Mouse (Mus musculus) embryo, embryonic 9.5 days (tissue): ENCODE measurements around the gene Ctu2.
A peak's percentile ranks its signal among the peaks of the same experiment; 100 is the strongest.

Experiments
- DNase-seq: peaks from one replicate; pipeline ENCODE4 v3.0.0-alpha.2; 2017; ENCODE audit errors: extremely low spot score

The Ctu2 gene

DNA sequence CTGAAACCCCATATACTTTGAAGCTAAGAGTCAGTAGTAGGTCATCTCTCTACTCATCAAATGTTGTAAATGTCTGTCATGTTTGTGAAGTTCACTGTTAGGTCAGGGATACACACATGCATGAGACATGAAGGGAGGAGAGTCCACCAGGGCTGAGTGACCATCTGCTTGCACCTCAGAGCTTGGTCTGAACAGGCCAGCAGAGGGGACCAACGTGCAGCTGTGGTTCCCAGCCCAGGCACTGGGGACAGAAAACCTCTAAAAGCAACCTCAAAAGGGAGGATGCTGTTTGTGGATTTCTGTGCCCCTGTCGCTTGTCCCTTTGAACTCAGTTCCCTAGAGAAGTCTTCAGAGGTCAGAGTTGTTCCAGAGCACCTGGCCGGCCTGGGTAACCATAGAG, 30.7 kb upstream of the Ctu2 start:
- no peak for DNase-seq

GRCm38 (mm10) chr8:122451161-122451703, 24.7 kb upstream of the Ctu2 start:
- no peak for DNase-seq

DNA sequence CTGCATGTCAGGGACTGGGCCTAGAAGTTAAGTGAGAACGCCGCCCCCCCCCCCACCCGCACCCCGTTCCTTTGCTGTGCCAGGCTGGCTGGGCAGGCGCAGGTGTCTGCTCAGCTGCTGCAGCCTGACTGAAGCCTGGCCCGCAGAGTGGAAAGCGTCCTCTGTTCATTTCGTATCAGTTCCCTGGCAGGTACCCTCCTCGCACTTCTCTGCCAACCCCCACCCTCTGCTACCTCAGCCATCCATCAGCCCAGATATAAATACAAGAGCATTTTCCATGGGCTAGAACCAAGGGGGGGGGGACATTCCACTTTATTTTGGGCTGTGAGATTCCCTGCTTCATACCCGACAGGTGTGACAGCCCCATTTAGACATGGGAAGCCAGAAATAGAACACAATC, 23.8 kb upstream of the Ctu2 start:
- no peak for DNase-seq

- no peak for DNase-seq
Observed at GRCm38 (mm10) chr8:122454409-122454808, 21.5 kb upstream of the Ctu2 start.

GRCm38 (mm10) chr8:122457171-122457570, 18.8 kb upstream of the Ctu2 start:
- DNase-seq: no peak

DNA sequence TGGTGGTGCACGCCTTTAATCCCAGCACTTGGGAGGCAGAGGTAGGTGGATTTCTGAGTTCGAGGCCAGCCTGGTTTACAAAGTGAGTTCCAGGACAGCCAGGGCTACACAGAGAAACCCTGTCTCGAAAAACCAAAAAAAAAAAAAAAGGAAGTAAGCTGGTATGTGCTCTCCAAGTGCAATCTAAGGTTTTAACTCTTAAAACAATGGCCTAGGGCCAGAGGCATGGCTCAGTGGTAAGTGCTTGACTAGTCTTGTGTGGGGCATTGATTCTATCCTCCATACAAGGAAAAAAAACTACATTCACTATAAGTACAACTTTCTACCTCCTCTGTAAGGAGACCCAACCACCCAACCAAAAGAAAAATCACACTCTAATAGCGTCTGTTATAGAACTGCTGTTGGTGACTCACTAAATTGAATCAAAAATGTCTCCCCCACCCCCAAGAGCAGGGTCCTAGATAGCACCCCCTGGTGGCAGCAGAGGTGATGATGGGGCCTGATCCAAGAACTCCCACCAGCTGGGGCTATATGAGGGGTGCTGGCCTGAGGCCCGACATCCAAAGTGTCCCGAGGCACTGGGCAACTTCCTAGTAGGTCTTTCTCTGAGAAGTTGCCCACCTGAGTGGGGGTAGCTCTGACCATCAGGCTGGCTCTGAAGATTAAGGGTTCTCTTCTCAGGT, 16.6 kb upstream of the Ctu2 start:
- peak; percentile 18 for DNase-seq

DNA sequence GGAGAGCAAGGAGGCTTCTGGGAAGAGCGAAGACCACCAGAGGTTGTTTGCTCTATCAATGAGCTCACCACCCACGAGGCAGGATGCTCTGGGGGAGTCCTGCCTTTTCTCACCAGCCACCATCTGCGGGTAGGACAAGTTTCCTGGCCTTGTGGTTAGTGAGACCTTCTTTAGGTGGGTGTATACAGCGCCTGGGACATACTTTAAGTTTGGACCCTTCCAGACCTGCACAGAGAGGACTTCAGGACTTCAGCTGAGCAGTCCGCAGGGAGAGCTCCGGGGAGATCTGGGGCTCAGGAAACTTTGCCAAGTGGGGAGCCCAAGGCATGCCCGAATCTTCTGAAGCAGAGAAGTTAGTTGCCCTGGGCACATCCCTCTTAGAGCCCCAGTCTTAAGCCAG, 16.0 kb upstream of the Ctu2 start:
- DNase-seq: no peak

GRCm38 (mm10) chr8:122460524-122461472, 15.1 kb upstream of the Ctu2 start, which contains the start of gene Snai3:
Gene Snai3 (minus strand): TSS chr8:122460733.
- DNase-seq: peak; percentile 50

DNA sequence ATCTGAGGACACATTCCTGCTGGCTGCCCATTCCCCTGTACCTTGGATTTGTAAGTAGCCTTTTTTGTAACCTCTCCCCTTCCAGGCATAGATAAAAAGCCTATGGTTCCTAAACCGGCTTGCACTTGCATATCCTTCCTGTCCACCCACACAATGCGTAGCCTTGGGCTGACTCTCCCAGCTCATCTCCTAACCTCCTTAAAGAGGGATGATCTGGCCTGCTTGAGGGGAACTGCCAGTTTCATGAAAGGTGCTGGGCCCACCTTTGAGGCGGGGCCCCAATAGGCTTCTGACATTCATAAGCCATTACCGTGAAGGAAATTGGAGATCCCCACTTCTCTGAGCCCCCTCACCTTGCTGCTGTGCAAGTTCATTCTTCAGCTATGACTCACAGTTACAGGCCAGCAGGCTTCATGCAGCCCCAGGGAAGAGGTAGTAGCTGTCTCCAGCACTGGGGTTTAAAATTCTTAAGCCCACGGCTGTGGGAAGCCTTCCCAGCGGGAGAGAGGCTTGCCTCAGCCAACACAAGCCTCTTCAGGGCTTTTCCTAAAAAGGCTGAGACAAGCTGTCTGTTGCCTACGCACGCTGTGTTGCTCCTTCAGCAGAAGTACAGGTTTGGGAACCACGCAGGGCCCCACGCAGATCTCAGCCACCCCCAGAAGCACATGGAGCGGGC, 14.3 kb upstream of the Ctu2 start:
- DNase-seq: no peak

DNA sequence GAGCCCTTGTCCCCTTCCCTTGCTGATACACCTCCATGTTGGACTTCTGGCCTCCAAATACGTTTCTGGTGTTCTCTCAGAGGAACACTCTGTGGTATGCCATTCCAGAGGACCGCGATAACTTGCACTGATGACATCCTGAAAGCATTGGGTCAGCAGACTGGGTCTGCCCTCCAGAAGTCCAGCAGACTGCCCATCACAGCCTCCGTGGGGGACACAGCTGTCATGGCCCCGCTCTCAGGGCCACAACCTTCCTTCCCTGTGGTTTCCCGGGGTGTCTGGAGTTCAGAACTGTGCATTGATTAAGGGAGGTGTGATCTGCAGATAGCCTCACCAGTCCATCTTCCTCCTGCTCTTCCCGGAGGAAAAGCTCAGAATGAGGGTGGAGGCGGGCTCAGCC, 13.4 kb upstream of the Ctu2 start:
- DNase-seq: no peak

DNA sequence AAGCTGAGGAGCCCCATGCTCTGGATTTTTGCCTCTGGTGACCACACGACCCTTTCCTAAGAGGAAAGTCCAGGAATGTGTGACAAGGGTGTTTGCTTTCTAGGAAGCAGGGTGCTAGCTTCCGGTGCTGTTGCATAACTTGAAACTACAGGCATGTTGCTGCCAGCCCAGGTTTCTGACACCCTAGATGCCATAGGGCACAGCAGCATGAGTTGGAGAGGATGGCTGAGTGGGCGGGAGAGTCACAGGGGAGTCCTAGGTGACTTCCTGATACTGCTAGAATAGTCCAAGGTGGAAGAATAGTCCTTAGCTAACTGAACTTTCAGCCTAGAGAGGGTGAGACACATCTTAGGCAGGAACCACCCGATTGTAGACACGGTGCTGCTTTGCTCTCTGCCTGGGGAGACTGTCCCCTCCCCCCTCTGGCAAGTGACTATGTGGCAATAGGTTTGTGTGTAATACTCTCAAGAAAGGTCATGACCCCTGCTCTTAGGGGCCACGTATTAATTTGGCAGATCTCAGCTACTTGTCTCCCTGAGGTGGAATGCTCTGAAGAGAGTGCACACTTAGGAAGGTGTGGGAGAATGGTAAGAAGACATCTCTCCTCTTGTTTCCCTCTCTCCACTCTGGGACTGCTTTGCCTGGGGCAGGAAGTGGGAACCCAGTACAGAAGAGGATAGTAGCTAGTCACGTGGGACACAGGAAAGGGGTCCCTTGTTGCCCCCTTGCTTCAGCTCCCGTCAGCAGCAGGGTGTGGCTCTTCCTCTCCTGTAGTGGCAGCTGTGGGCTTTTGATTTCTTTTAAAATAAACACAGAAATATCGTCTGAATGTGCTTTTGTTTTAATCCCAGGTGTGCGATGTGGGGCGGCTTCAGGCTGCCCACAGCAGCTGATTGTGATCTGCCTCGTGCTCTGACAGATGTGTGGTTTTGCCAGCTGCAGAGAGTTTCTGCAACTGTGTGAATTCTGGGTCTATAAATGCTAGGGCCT, 12.0 kb upstream of the Ctu2 start:
- no peak for DNase-seq

DNA sequence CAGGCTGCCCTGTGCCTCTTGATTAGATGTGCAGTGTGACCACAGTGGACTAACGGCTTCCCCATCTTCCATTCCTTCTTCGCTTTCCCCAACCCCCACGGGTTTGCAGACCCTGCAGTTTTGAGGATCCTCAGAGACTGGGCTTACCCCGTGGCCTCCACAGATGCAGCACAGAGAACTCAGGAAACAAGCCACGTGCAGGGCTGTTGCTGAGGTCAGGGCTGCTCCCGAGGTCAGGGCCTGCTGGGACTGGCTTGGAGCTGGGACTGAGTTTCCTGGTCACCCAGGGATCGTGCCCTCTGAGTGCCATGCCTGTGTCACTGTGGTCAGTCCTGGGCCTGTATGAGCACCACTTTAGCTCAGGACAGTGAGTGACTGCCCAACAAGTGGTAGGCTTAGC, 11.0 kb upstream of the Ctu2 start:
- no peak for DNase-seq

GRCm38 (mm10) chr8:122467816-122468215, 8.1 kb upstream of the Ctu2 start:
- DNase-seq: no peak

DNA sequence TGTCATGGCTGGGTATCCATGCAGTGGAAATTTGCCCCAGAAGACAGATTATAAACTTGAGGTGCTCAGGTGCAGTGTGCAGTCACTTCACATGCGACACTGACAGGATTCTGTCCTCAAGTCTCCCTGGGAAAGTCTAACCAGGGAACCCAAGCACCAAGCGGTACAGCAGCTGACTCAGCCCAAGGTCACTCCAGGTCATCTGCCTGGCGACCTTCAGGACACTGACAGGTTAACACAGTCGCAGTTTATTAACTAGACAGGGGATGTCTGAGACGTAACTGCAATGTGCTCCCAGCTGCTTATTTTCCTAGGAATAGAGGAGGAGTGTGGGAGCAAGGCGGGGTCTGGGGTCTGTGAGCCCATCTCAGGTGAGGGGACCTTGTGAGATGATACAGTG, 6.5 kb upstream of the Ctu2 start:
- no peak for DNase-seq

- no peak for DNase-seq
Observed at GRCm38 (mm10) chr8:122469965-122470364, 6.0 kb upstream of the Ctu2 start.

GRCm38 (mm10) chr8:122470691-122471090, 5.3 kb upstream of the Ctu2 start:
- DNase-seq: no peak

- DNase-seq: no peak
Observed at GRCm38 (mm10) chr8:122473911-122474421, 2.0 kb upstream of the Ctu2 start.

DNA sequence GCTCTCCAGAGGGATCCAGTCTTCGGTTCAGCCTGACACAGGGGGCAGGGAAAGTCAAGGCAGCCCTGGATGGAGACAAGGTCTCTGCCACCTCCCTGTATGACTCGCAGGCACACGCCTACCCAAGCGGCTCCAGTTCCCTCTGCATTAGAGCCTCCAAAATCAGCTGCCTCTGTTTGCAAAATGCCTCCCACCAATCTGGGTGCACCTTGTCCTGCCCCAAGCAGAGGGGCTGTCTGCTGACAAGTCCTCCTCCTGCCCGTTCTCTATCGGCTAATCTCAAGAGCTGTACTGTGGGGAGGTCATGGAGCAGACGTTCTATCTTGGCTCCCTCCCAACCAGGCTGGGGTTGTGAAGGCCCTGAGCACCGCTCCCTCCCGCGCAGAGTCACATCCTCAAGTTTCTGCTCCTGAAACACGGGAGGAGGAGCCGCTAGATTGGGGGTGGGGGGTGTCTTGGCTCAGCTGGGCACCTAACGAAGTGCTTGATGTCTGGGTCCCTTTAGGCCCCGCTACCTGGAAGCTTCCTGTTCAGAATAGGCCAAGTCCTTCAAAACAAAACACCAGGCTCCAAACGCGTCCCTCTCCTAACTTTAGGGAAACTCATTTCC, 887 bp upstream of the Ctu2 start:
- no peak for DNase-seq

- no peak for DNase-seq
Observed at GRCm38 (mm10) chr8:122482448-122482847, 6.5 kb downstream of the Ctu2 start.

DNA sequence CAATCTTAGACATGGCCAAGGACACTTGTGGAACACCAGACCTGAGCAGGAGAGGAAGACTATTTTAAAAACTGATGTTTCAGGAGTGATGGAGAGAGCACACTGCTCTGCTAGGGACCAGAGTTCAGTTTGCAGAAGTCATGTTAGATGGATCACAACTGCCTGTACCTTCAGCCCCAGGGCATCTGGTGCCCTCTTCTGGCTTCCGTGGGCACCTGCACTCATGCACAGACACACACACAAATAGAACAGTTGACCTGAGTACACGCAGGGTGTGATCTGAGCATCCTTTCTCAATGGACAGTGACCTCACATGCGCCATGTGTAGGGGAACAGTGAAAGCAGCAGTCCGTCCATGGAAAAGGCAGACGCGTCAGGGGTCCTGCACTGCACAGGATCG, 7.9 kb downstream of the Ctu2 start:
- no peak for DNase-seq
